Mouse (Mus musculus) stomach, postnatal 0 days (tissue): ENCODE measurements around the gene Tmem174. TPM values are rescaled to one million over a fixed set of nuclear protein-coding genes. Genes with fewer than 3 reads are reported as not detected.

Experiments
- ATAC-seq: fragments of 200-750 bp; cut with Nextera tagmentation; 2 replicates; pipeline ENCODE4 v1.8.0; 2017; ENCODE audit not compliant: low FRiP score, low TSS enrichment
- DNase-seq: peaks from one replicate; pipeline ENCODE4 v3.0.0-alpha.2; 2016; ENCODE audit warnings: low spot score
- H3K27ac ChIP-seq: fragments of 300-500 bp; sonication (generic); replicated peaks from 2 replicates; pipeline ENCODE4 v1.5.1; 2014; ENCODE audit warnings: mild to moderate bottlenecking, control low read depth
- H3K27me3 ChIP-seq: fragments of 300-500 bp; sonication (generic); 2 replicates; pipeline ENCODE4 v1.6.1; 2014; ENCODE audit warnings: low read length; ENCODE audit not compliant: control insufficient read depth, insufficient read depth
- H3K36me3 ChIP-seq: fragments of 300-500 bp; sonication (generic); 2 replicates; pipeline ENCODE4 v1.6.1; 2014; ENCODE audit warnings: low read length, mixed read lengths; ENCODE audit not compliant: control insufficient read depth, insufficient read depth
- H3K4me1 ChIP-seq: fragments of 300-500 bp; sonication (generic); replicated peaks from 2 replicates; pipeline ENCODE4 v1.6.1; 2014; ENCODE audit warnings: antibody characterized with exemption; ENCODE audit not compliant: control insufficient read depth, insufficient read depth
- H3K4me2 ChIP-seq: fragments of 300-500 bp; sonication (generic); replicated peaks from 2 replicates; pipeline ENCODE4 v1.6.1; 2014; ENCODE audit warnings: low read depth, mild to moderate bottlenecking, control low read depth, moderate library complexity
- H3K4me3 ChIP-seq: fragments of 300-500 bp; sonication (generic); 2 replicates; pipeline ENCODE4 v1.5.1; 2014; ENCODE audit warnings: low read depth, low read length, control low read depth
- H3K9ac ChIP-seq: fragments of 300-500 bp; sonication (generic); 2 replicates; pipeline ENCODE4 v1.6.1; 2014; ENCODE audit warnings: mild to moderate bottlenecking, low read length, control low read depth, mixed read lengths
- H3K9me3 ChIP-seq: fragments of 300-500 bp; sonication (generic); 2 replicates; pipeline ENCODE4 v1.6.1; 2016; ENCODE audit warnings: low read length; ENCODE audit not compliant: control insufficient read depth
- CTCF ChIP-seq: IDR thresholded peaks from 2 replicates; pipeline ENCODE4 v1.5.1; 2016; ENCODE audit warnings: antibody characterized with exemption, low read depth, mild to moderate bottlenecking, moderate library complexity
- EP300 ChIP-seq: optimal IDR thresholded peaks from 2 replicates; pipeline ENCODE3; 2016; ENCODE audit warnings: antibody characterized with exemption
- WGBS: fragments of 180-500 bp; shearing (Covaris S2); extraction: QIAGEN DNeasy Blood & Tissue Kit; methylation state at CpG from one replicate; pipeline ENCODE4 v1.1.7; 2014; 5-methylcytosine and 5-hydroxymethylcytosine counted together
- polyA plus RNA-seq: library from polyadenylated mRNA; unstranded; fragments of >200 nt; fragmentation: Nextera tagmentation; extraction: Ambion mirVana; gene quantifications from 2 replicates; pipeline ENCODE4 v1.2.1, GENCODE M21; 2015

Gene Tmem174
- not detected in 2 replicates for polyA plus RNA-seq

- TF ChIP-seq CTCF (no peak), EP300 (no peak)
Measured at GRCm38 (mm10) chr13:98637145-98637544, at the start of gene Tmem174. Gene Tmem174 (minus strand): TSS chr13:98637410.

GRCm38 (mm10) chr13:98684144-98684900, 47.1 kb upstream of the Tmem174 start:
- 65% methylated on average over 9 of the region's 9 CpGs for WGBS
- Histone ChIP-seq H3K4me3 (no peak overlapping the region), H3K36me3 (no peaks in the 10 kb centered on the region), H3K4me1 (no peaks in the 10 kb centered on the region), H3K9me3 (no peaks in the 10 kb centered on the region), H3K27me3 (no peaks in the 10 kb centered on the region), H3K4me2 (no peak overlapping the region), H3K9ac (no peak overlapping the region), H3K27ac (no peak overlapping the region)
- DNase-seq (no peak), ATAC-seq (no peak)
- TF ChIP-seq EP300 (no peak), CTCF (no peak)

More at GRCm38 (mm10) chr13:98637145-98637544, at the start of gene Tmem174:
- no peak within 1 kb of the TSS for H3K27ac ChIP-seq
- no peak within 1 kb of the TSS for H3K4me3 ChIP-seq
- H3K27me3 ChIP-seq, result no peaks in the 10 kb centered on the region
- no peak within 1 kb of the TSS for H3K9ac ChIP-seq
- H3K36me3 ChIP-seq, result no peaks in the 10 kb centered on the region
- H3K9me3 ChIP-seq, result no peaks in the 10 kb centered on the region
- no peak for ATAC-seq
- no peak within 1 kb of the TSS for H3K4me2 ChIP-seq
- DNase-seq, result no peak
- 83% methylated on average over 12 of the region's 12 CpGs for WGBS
- no peaks in the 10 kb centered on the region for H3K4me1 ChIP-seq

- H3K36me3 ChIP-seq, result no peaks in the 10 kb centered on the region
- no peaks in the 10 kb centered on the region for H3K4me1 ChIP-seq
- DNase-seq, result no peak
- H3K9me3 ChIP-seq, result no peaks in the 10 kb centered on the region
- 78% methylated on average over 2 of the region's 2 CpGs for WGBS
- no peak overlapping the region for H3K9ac ChIP-seq
- H3K4me2 ChIP-seq, result no peak overlapping the region
- H3K27ac ChIP-seq, result no peak overlapping the region
- TF ChIP-seq CTCF (no peak), EP300 (no peak)
- ATAC-seq, result no peak
- no peak overlapping the region for H3K4me3 ChIP-seq
- no peaks in the 10 kb centered on the region for H3K27me3 ChIP-seq
Measured at GRCm38 (mm10) chr13:98683412-98683811, 46.2 kb upstream of the Tmem174 start.

- DNase-seq (no peak), ATAC-seq (no peak)
- no peak overlapping the region for H3K4me3 ChIP-seq
- H3K27ac ChIP-seq, result no peak overlapping the region
- no peaks in the 10 kb centered on the region for H3K27me3 ChIP-seq
- no peaks in the 10 kb centered on the region for H3K36me3 ChIP-seq
- H3K9me3 ChIP-seq, result no peaks in the 10 kb centered on the region
- H3K4me1 ChIP-seq, result no peaks in the 10 kb centered on the region
- H3K9ac ChIP-seq, result no peak overlapping the region
- H3K4me2 ChIP-seq, result no peak overlapping the region
- WGBS, result 67% methylated on average over 5 of the region's 5 CpGs
- TF ChIP-seq CTCF, result no peak
- TF ChIP-seq EP300, result no peak
Measured at GRCm38 (mm10) chr13:98680470-98681060, 43.4 kb upstream of the Tmem174 start.

- H3K27ac ChIP-seq, result no peak overlapping the region
- TF ChIP-seq EP300, result no peak
- no peak for TF ChIP-seq CTCF
- ATAC-seq, result no peak
- no peaks in the 10 kb centered on the region for H3K9me3 ChIP-seq
- H3K36me3 ChIP-seq, result no peaks in the 10 kb centered on the region
- no peaks in the 10 kb centered on the region for H3K27me3 ChIP-seq
- H3K4me2 ChIP-seq, result no peak overlapping the region
- 47% methylated on average over 4 of the region's 4 CpGs for WGBS
- no peak overlapping the region for H3K4me3 ChIP-seq
- no peaks in the 10 kb centered on the region for H3K4me1 ChIP-seq
- DNase-seq, result peak; percentile 17
- H3K9ac ChIP-seq, result no peak overlapping the region
Measured at GRCm38 (mm10) chr13:98679631-98680041, 42.4 kb upstream of the Tmem174 start.

GRCm38 (mm10) chr13:98679230-98679629, 42.0 kb upstream of the Tmem174 start:
- Histone ChIP-seq H3K9me3 (no peaks in the 10 kb centered on the region), H3K4me1 (no peaks in the 10 kb centered on the region), H3K4me2 (no peak overlapping the region), H3K27ac (no peak overlapping the region), H3K36me3 (no peaks in the 10 kb centered on the region), H3K9ac (no peak overlapping the region), H3K27me3 (no peaks in the 10 kb centered on the region), H3K4me3 (no peak overlapping the region)
- peak; percentile 8 for DNase-seq
- 0 out of 2 replicates have a peak, but pooled peaks have one; percentile 45 for ATAC-seq
- WGBS, result 85% methylated on average over 1 of the region's 1 CpGs
- TF ChIP-seq CTCF, result no peak
- TF ChIP-seq EP300, result no peak
